Mouse (Mus musculus) adrenal gland, postnatal 14 days (tissue): ENCODE measurements around the gene B3gat3. TPM values are rescaled to one million over a fixed set of nuclear protein-coding genes. Genes with fewer than 3 reads are reported as not detected.
A peak's percentile ranks its signal among the peaks of the same experiment; 100 is the strongest.
"Not testable (repeated sequence)": the region's sequence is repeated elsewhere in the genome, so short reads cannot be mapped to it uniquely, and the experiment has no call there.

Source experiments
- DNase-seq: peaks from one replicate; pipeline ENCODE4 v3.0.0; 2021; ENCODE audit warnings: mixed read lengths
- total RNA-seq: library from RNA; stranded (reverse); gene quantifications from 2 replicates; pipeline ENCODE4 v1.2.3, GENCODE M21; 2021

Gene B3gat3
- total RNA-seq, 1 experiment from 2014 or later = 52.1 TPM

GRCm38 (mm10) chr19:8942276-8942964, 22.2 kb downstream of the B3gat3 start:
- peak; percentile 76 for DNase-seq

- DNase-seq = peak; percentile 4
These were observed 22.9 kb downstream of the B3gat3 start for GRCm38 (mm10) chr19:8943047-8943446.

GRCm38 (mm10) chr19:8944062-8944461, 23.9 kb downstream of the B3gat3 start:
- peak; percentile 44 for DNase-seq

- DNase-seq = peak; percentile 93
These were observed 24.6 kb downstream of the B3gat3 start for GRCm38 (mm10) chr19:8944750-8945149.

- no peak for DNase-seq
These were observed 25.1 kb downstream of the B3gat3 start for GRCm38 (mm10) chr19:8945251-8945650.

GRCm38 (mm10) chr19:8946929-8947328, 26.8 kb downstream of the B3gat3 start:
- DNase-seq = no peak

- no peak for DNase-seq
These were observed 30.0 kb downstream of the B3gat3 start for GRCm38 (mm10) chr19:8950190-8950589.

- no peak for DNase-seq
These were observed 32.1 kb downstream of the B3gat3 start for GRCm38 (mm10) chr19:8952241-8952640.

GRCm38 (mm10) chr19:8953135-8954039, 33.2 kb downstream of the B3gat3 start, which contains the start of gene Tut1:
Tut1 (plus strand) TSS chr19:8953847.
- DNase-seq = peak; percentile 93

GRCm38 (mm10) chr19:8954171-8954570, 34.0 kb downstream of the B3gat3 start:
- no peak for DNase-seq

GRCm38 (mm10) chr19:8962256-8962655, 42.1 kb downstream of the B3gat3 start:
- DNase-seq = no peak

- no peak for DNase-seq
These were observed 44.9 kb downstream of the B3gat3 start for GRCm38 (mm10) chr19:8965075-8965474.

GRCm38 (mm10) chr19:8965771-8966170, 45.6 kb downstream of the B3gat3 start:
- DNase-seq = peak; percentile 40

GRCm38 (mm10) chr19:8966198-8966589, 46.0 kb downstream of the B3gat3 start:
- no peak for DNase-seq

- peak; percentile 99 for DNase-seq
These were observed 46.6 kb downstream of the B3gat3 start, which contains the start of gene Eef1g for GRCm38 (mm10) chr19:8966590-8967372. Eef1g (plus strand) TSS chr19:8967041.

- peak; percentile 39 for DNase-seq
These were observed 47.2 kb downstream of the B3gat3 start for GRCm38 (mm10) chr19:8967373-8967743.

GRCm38 (mm10) chr19:8967893-8968292, 47.7 kb downstream of the B3gat3 start:
- no peak for DNase-seq

GRCm38 (mm10) chr19:8972491-8972890, 52.3 kb downstream of the B3gat3 start:
- DNase-seq = not testable (repeated sequence)

- no peak for DNase-seq
These were observed 54.5 kb downstream of the B3gat3 start for GRCm38 (mm10) chr19:8974638-8975037.

- no peak for DNase-seq
These were observed 55.3 kb downstream of the B3gat3 start for GRCm38 (mm10) chr19:8975491-8975890.

- DNase-seq = peak; percentile 75
These were observed 56.4 kb downstream of the B3gat3 start for GRCm38 (mm10) chr19:8976535-8976934.
